Mouse (Mus musculus) ES-E14 (cell line): ENCODE measurements at regions not wholly inside any gene's neighbourhood (a gene's known extent, or its start where the extent isn't known, plus 50 kb on each side); places are given as distances from the start of the nearest gene placed in this dataset.

Source experiments
- DNase-seq: peaks from one replicate; pipeline ENCODE4 v3.0.0-alpha.2; 2013; ENCODE audit warnings: low read depth, low spot score
- H3K27ac ChIP-seq: 2 replicates; pipeline ENCODE4 v1.5.1; 2012; ENCODE audit warnings: low read depth, mild to moderate bottlenecking, low read length, moderate library complexity, mixed read lengths; ENCODE audit not compliant: poor library complexity, insufficient read depth, severe bottlenecking
- H3K36me3 ChIP-seq: 2 replicates; pipeline ENCODE4 v1.6.1; 2012; ENCODE audit warnings: mild to moderate bottlenecking, low read length, moderate library complexity, mixed read lengths; ENCODE audit not compliant: control insufficient read depth, poor library complexity, insufficient read depth, severe bottlenecking
- H3K4me1 ChIP-seq, 2 experiments: fragments of 150-350 bp in 1 of 2; sonication (generic) in 1 of 2; 2 replicates each; pipeline ENCODE4 v1.6.1; 2012; ENCODE audit warnings: low read length in 2 of 2, mild to moderate bottlenecking in 1 of 2, mixed read lengths in 1 of 2; ENCODE audit not compliant: control insufficient read depth in 2 of 2, insufficient read depth in 2 of 2, poor library complexity in 1 of 2
- H3K4me3 ChIP-seq, 2 experiments: fragments of 150-350 bp in 1 of 2; sonication (generic) in 1 of 2; 2 replicates each; pipeline ENCODE4 v1.5.1; 2012; ENCODE audit warnings: low read length in 2 of 2, low read depth in 1 of 2, mild to moderate bottlenecking in 1 of 2, mixed read lengths in 1 of 2; ENCODE audit not compliant: insufficient read depth in 1 of 2, poor library complexity in 1 of 2, severe bottlenecking in 1 of 2
- H3K9ac ChIP-seq: 2 replicates; pipeline ENCODE4 v1.6.1; 2012; ENCODE audit warnings: low read depth, mild to moderate bottlenecking, low read length, mixed read lengths; ENCODE audit not compliant: poor library complexity, insufficient read depth, severe bottlenecking
- H3K9me3 ChIP-seq: fragments of 150-350 bp; sonication (generic); 2 replicates; pipeline ENCODE4 v1.6.1; 2012; ENCODE audit warnings: low read depth, mild to moderate bottlenecking, low read length; ENCODE audit not compliant: control insufficient read depth, insufficient read depth
- CHD2 ChIP-seq: IDR thresholded peaks from 2 replicates; pipeline ENCODE4 v1.6.1; 2014; ENCODE audit warnings: mild to moderate bottlenecking, low read depth, low read length, inconsistent platforms
- HCFC1 ChIP-seq: IDR thresholded peaks from 2 replicates; pipeline ENCODE4 v1.6.1; 2012; ENCODE audit warnings: low read length, inconsistent platforms, borderline replicate concordance; ENCODE audit not compliant: insufficient read depth
- MAFK ChIP-seq: IDR thresholded peaks from 2 replicates; pipeline ENCODE4 v1.6.1; 2014; ENCODE audit warnings: mild to moderate bottlenecking, low read depth, low read length, inconsistent platforms; ENCODE audit not compliant: insufficient read depth
- ZC3H11A ChIP-seq: IDR thresholded peaks from 2 replicates; pipeline ENCODE4 v1.6.1; 2012; ENCODE audit warnings: low read depth, mild to moderate bottlenecking, inconsistent platforms, low read length, borderline replicate concordance
- ZNF384 ChIP-seq: IDR thresholded peaks from 2 replicates; pipeline ENCODE4 v1.6.1; 2012; ENCODE audit warnings: low read depth, low read length, inconsistent platforms
- in situ Hi-C, 2 experiments: fragments of 600-800 bp; cut with MboI; formaldehyde crosslinking; loops; one replicate each; pipeline ENCODE4 v1.15.1; 2025; ENCODE audit warnings: low sequenced_read_pairs in 2 of 2, inconsistent platforms in 1 of 2; ENCODE audit not compliant: unreplicated experiment in 2 of 2

- Histone ChIP-seq H3K36me3 (no peaks in the 10 kb centered on the region), H3K27ac (no peak overlapping the region), H3K9me3 (no peaks in the 10 kb centered on the region), H3K9ac (no peak overlapping the region), H3K4me3 (no peak overlapping the region), H3K4me1 (peaks cover 4 to 11% of the 10 kb centered on the region in 2 experiments; a peak in 2 of 4 replicates)
- no peak for DNase-seq
- in situ Hi-C loops: no loop called here
- TF ChIP-seq ZC3H11A (no peak), MAFK (no peak), CHD2 (no peak), HCFC1 (no peak), ZNF384 (no peak)
Measured at GRCm38 (mm10) chr4:9011952-9012351, 773.1 kb upstream of the Car8 start.

- H3K27ac ChIP-seq: no peak overlapping the region
- no peak overlapping the region for H3K4me3 ChIP-seq
- H3K9me3 ChIP-seq: no peaks in the 10 kb centered on the region
- no peaks in the 10 kb centered on the region for H3K36me3 ChIP-seq
- in situ Hi-C loops: no loop called here
- no peak overlapping the region for H3K9ac ChIP-seq
- peaks cover 2 to 10% of the 10 kb centered on the region in 2 experiments; a peak in 3 of 4 replicates for H3K4me1 ChIP-seq
- no peak for DNase-seq
- TF ChIP-seq ZNF384 (no peak), HCFC1 (no peak), MAFK (no peak), CHD2 (no peak), ZC3H11A (no peak)
Measured at GRCm38 (mm10) chr4:9011129-9011518, 772.3 kb upstream of the Car8 start.

DNA sequence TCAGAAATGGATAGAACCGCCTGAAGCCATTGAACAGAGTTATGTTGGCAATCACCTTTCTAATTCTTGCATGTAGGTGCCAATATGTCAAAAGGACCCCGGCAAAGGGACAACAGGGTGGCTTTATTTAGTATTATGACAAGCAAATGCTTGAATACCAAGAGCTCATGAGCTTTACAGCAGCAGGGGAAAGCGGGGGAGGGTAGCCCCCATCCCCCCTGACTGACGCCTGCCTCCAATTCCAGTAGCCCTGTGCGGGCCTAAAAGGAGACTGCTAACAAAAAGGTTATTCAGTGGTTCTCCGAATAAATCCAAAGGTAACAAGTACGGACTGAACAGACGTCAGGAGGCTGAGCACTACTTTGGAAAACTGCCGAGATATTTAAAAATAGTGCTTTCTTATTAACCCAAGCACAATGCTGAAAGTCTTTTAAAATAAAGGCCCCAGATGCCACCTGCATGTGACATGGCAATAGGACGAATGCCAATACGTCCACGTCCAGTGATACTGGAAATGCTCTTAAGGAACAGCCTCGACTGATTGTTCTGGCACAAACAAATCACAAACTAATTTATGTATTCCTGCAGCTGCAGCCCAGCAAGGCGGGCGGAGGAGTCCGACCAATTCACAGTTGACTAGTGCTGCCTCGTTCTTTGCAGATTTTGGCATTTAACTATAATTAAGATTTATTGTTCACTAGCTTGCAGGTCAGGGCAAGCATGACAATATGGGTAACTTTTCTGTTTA, 771.7 kb upstream of the Car8 start:
- DNase-seq: no peak
- H3K9me3 ChIP-seq: no peaks in the 10 kb centered on the region
- in situ Hi-C loops: no loop called here
- H3K4me1 ChIP-seq: peaks cover 2 to 8% of the 10 kb centered on the region in 2 experiments; a peak in 3 of 4 replicates
- H3K27ac ChIP-seq: no peak overlapping the region
- TF ChIP-seq HCFC1: no peak
- no peak overlapping the region for H3K9ac ChIP-seq
- no peaks in the 10 kb centered on the region for H3K36me3 ChIP-seq
- no peak overlapping the region for H3K4me3 ChIP-seq

- H3K4me3 ChIP-seq: no peak overlapping the region
- no peak overlapping the region for H3K27ac ChIP-seq
- no peaks in the 10 kb centered on the region for H3K9me3 ChIP-seq
- no peaks in the 10 kb centered on the region for H3K36me3 ChIP-seq
- H3K4me1 ChIP-seq: peaks cover 0 to 6% of the 10 kb centered on the region in 2 experiments; a peak in 2 of 4 replicates
- no peak overlapping the region for H3K9ac ChIP-seq
- in situ Hi-C loops: no loop called here
- TF ChIP-seq CHD2 (no peak), ZNF384 (no peak), HCFC1 (no peak), MAFK (no peak), ZC3H11A (no peak)
- DNase-seq: no peak
Measured at GRCm38 (mm10) chr4:9009656-9010055, 770.8 kb upstream of the Car8 start.
